Mouse (Mus musculus): Measurements from ENCODE around the gene Apobec4.

- TF ChIP-seq CTCF (IDR thresholded peaks at IDR 0.05; ENCODE audit: insufficient read depth, low read length) (no peak), POLR2A (IDR thresholded peaks at IDR 0.05; ENCODE audit: borderline replicate concordance, extremely low read depth, low read depth, low read length) (no peak)
Observed at GRCm38 (mm10) chr1:152784620-152785019, 34.3 kb downstream of the Apobec4 start.
